Mouse (Mus musculus): ENCODE measurements around the gene Atg101.

DNA sequence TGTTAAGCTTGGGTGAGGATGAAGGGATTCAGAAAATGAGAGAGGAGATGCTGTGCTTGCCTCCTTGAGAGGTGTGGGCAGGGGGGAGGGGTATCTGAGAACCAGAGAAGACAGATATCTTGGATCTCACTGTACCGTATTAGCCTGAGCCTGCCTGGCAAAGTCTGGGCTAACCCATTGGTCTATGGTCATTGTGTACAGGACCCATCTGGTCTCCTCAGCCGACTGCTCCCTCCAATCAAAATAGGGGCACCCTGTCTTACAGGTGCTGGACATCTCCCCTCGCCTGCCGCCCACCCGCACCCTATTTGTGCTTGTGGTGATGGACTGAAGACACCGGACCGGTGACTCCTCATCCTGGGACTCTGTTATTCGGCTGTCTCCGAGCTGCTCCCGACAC is 11.5 kb downstream of the Atg101 start:
- TF ChIP-seq POLR2A (IDR thresholded peaks at IDR 0.05; ENCODE audit: insufficient read length, low read depth) (no peak), MAX (IDR thresholded peaks at IDR 0.05; ENCODE audit: low read depth) (no peak), TCF12 (IDR thresholded peaks at IDR 0.05; ENCODE audit: insufficient read depth, poor library complexity, severe bottlenecking) (no peak), MYOG (IDR thresholded peaks at IDR 0.05; ENCODE audit: control insufficient read depth in 1 of 3, insufficient read depth in 1 of 3, insufficient read length in 2 of 3, low read depth in 2 of 3) (no peak), USF1 (IDR thresholded peaks at IDR 0.05; ENCODE audit: low read depth) (no peak), POLR2AphosphoS2 (IDR thresholded peaks at IDR 0.05; ENCODE audit: insufficient read length, low read depth) (no peak)
